Mouse (Mus musculus): ENCODE measurements around the gene Pdcd1lg2. TPM values are rescaled to one million over a fixed set of nuclear protein-coding genes. Genes with fewer than 3 reads are reported as not detected.

The Pdcd1lg2 gene
- polyA plus RNA-seq, 1 experiment from 2014 or later, result not detected

DNA sequence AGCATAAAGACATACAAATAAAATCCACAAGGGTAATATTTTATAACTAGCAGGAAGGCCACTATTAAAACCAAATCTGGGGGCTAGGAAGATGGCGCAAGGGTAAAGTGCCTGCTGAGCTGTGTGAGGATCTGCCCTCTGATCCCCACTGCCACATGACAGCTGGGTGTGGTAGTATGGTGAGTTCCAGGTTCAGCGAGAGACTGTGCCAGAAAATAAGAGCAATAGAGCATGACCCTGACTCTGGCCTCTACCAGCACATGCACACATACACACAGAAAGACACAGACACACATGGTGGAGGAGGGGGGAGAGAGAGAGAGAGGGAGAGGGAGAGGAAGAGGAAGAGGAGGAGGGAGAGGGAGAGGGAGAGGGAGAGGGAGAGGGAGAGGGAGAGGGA lies 101.1 kb downstream of the Pdcd1lg2 start:
- no peak overlapping the region for H3K27ac ChIP-seq (ENCODE audit: low read depth)
- no peaks in the 10 kb centered on the region for H3K27me3 ChIP-seq (replicated peaks; ENCODE audit: control insufficient read depth, insufficient read depth, low read length)
- DNase-seq (ENCODE audit: low spot score) (no peak), ATAC-seq (replicated peaks; ENCODE audit: low FRiP score, low TSS enrichment, low read depth) (no peak)
- WGBS, result 86% methylated on average over 2 of the region's 2 CpGs
- no peak overlapping the region for H3K4me3 ChIP-seq (ENCODE audit: low read depth, low read length)
- no peak overlapping the region for H3K4me2 ChIP-seq (ENCODE audit: low read length)
- H3K36me3 ChIP-seq (ENCODE audit: control insufficient read depth, insufficient read depth, low read length), result no peaks in the 10 kb centered on the region
- no peak overlapping the region for H3K9ac ChIP-seq (ENCODE audit: low read length)
- no peaks in the 10 kb centered on the region for H3K4me1 ChIP-seq (replicated peaks; ENCODE audit: control insufficient read depth, insufficient read depth, low read length)
- H3K9me3 ChIP-seq (ENCODE audit: control insufficient read depth, low read length), result 0 out of 2 replicates have a peak, but pooled peaks cover 5% of the 10 kb centered on the region

DNA sequence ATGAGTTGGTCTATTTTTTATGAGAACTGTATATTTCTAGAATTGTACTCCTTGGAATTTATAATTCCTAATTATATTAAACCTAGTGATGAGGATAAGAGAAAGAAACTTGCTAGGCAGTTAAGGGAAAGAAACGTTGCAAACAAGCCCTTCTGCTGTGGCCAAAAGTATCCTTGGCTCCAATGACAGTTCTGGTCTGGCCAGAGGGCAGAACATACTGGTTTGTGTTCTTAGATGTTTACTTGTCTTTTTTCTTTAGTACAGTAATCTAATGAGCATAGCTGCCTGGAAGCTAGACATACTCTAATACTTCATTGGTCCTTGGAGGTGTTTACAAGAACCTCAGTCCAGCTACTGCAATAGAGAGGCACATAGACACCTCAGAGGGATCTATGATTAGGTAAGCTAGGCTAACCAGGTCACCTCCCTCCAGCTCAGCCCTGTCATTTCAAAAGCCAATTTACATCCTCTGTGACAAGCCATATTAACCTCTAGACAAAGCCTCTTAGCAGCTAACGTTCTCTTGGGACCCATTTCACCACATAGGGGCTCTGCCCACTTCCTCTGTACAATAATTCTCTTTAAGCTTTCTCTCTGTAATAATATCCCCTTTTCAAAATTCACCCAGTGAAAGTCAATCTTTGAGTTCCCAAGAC lies 102.5 kb downstream of the Pdcd1lg2 start:
- Histone ChIP-seq H3K27ac (ENCODE audit: low read depth) (no peak overlapping the region), H3K4me3 (ENCODE audit: low read depth, low read length) (no peak overlapping the region), H3K9me3 (ENCODE audit: control insufficient read depth, low read length) (0 out of 2 replicates have a peak, but pooled peaks cover 5% of the 10 kb centered on the region), H3K27me3 (replicated peaks; ENCODE audit: control insufficient read depth, insufficient read depth, low read length) (no peaks in the 10 kb centered on the region), H3K4me2 (ENCODE audit: low read length) (no peak overlapping the region), H3K9ac (ENCODE audit: low read length) (no peak overlapping the region), H3K36me3 (ENCODE audit: control insufficient read depth, insufficient read depth, low read length) (no peaks in the 10 kb centered on the region), H3K4me1 (replicated peaks; ENCODE audit: control insufficient read depth, insufficient read depth, low read length) (no peaks in the 10 kb centered on the region)
- WGBS, result 56% methylated on average over 2 of the region's 2 CpGs
- DNase-seq (ENCODE audit: low spot score) (no peak), ATAC-seq (replicated peaks; ENCODE audit: low FRiP score, low TSS enrichment, low read depth) (no peak)

DNA sequence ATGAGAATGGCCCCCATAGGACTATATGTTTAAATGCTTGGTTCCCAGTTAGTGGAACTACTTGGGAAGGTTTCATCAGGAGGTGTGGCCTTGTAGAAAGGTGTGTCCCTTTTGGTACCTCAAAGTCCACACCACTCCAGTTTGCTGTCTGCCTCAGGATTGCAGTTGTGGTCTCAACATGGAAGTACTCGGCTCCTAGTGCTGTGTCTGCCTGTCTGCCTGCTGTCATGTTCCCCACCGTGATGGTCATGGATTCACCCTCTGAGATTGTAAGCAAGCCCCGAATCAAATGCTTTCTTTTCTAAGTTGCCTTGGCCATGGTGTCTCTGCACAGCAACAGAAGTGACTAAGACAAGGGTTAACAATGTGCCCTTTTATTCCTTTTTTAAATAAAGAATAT lies 103.4 kb downstream of the Pdcd1lg2 start:
- no peak for ATAC-seq (replicated peaks; ENCODE audit: low FRiP score, low TSS enrichment, low read depth)
- 0 out of 2 replicates have a peak, but pooled peaks cover 6% of the 10 kb centered on the region for H3K36me3 ChIP-seq (ENCODE audit: control insufficient read depth, insufficient read depth, low read length)
- H3K4me1 ChIP-seq (replicated peaks; ENCODE audit: control insufficient read depth, insufficient read depth, low read length), result no peaks in the 10 kb centered on the region
- H3K4me2 ChIP-seq (ENCODE audit: low read length), result no peak overlapping the region
- 94% methylated on average over 3 of the region's 3 CpGs for WGBS
- DNase-seq (ENCODE audit: low spot score), result no peak
- no peak overlapping the region for H3K4me3 ChIP-seq (ENCODE audit: low read depth, low read length)
- no peak overlapping the region for H3K9ac ChIP-seq (ENCODE audit: low read length)
- H3K9me3 ChIP-seq (ENCODE audit: control insufficient read depth, low read length), result 0 out of 2 replicates have a peak, but pooled peaks cover 5% of the 10 kb centered on the region
- H3K27ac ChIP-seq (ENCODE audit: low read depth), result no peak overlapping the region
- no peaks in the 10 kb centered on the region for H3K27me3 ChIP-seq (replicated peaks; ENCODE audit: control insufficient read depth, insufficient read depth, low read length)

DNA sequence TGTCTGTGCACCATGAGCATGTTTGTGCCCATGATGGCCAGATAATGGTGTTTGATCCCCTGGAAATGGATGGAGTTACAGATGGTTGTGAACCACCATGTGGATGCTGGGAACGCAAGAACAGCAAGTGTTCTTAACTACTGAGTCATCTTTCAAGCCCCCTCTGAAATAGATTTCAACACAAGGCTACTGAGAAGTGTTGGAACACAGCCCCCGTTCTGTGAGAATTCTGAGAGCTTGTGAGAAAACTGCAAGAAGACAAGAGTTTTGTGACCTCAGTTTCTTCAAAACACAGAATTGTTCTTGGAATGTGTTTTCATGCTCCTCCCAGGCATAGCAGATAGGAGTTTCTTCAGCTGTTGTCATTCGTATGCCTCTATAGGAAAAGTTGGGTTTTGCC lies 104.7 kb downstream of the Pdcd1lg2 start:
- ATAC-seq (replicated peaks; ENCODE audit: low FRiP score, low TSS enrichment, low read depth), result no peak
- Histone ChIP-seq H3K36me3 (ENCODE audit: control insufficient read depth, insufficient read depth, low read length) (0 out of 2 replicates have a peak, but pooled peaks cover 6% of the 10 kb centered on the region), H3K4me3 (ENCODE audit: low read depth, low read length) (no peak overlapping the region), H3K27me3 (replicated peaks; ENCODE audit: control insufficient read depth, insufficient read depth, low read length) (no peaks in the 10 kb centered on the region), H3K4me1 (replicated peaks; ENCODE audit: control insufficient read depth, insufficient read depth, low read length) (no peaks in the 10 kb centered on the region), H3K9ac (ENCODE audit: low read length) (no peak overlapping the region), H3K27ac (ENCODE audit: low read depth) (no peak overlapping the region), H3K4me2 (ENCODE audit: low read length) (no peak overlapping the region), H3K9me3 (ENCODE audit: control insufficient read depth, low read length) (0 out of 2 replicates have a peak, but pooled peaks cover 5% of the 10 kb centered on the region)
- 96% methylated on average over 3 of the region's 3 CpGs for WGBS
- DNase-seq (ENCODE audit: low spot score), result no peak

DNA sequence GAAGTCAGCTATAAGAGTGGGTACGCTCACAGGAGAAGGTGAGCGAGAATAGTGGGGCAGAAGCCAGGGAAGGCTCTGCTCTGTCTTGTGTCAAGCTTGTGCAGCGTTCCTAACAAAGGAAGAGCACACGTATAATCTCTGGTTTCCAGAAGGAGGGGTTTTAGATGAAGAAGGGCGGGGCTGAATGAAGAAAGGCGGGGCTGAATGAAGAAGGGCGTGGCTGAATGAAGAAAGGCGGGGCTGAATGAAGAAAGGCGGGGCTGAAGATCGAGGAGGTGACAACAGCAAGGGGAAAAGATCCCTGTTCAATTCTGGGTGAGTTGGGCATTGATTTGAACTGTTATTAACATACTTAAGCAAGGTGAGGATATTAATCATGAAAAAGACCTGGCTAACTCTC lies 105.3 kb downstream of the Pdcd1lg2 start:
- DNase-seq (ENCODE audit: low spot score) (no peak), ATAC-seq (replicated peaks; ENCODE audit: low FRiP score, low TSS enrichment, low read depth) (no peak)
- Histone ChIP-seq H3K9me3 (ENCODE audit: control insufficient read depth, low read length) (0 out of 2 replicates have a peak, but pooled peaks cover 5% of the 10 kb centered on the region), H3K27ac (ENCODE audit: low read depth) (no peak overlapping the region), H3K36me3 (ENCODE audit: control insufficient read depth, insufficient read depth, low read length) (0 out of 2 replicates have a peak, but pooled peaks cover 6% of the 10 kb centered on the region), H3K4me3 (ENCODE audit: low read depth, low read length) (no peak overlapping the region), H3K4me2 (ENCODE audit: low read length) (no peak overlapping the region), H3K27me3 (replicated peaks; ENCODE audit: control insufficient read depth, insufficient read depth, low read length) (no peaks in the 10 kb centered on the region), H3K9ac (ENCODE audit: low read length) (no peak overlapping the region), H3K4me1 (replicated peaks; ENCODE audit: control insufficient read depth, insufficient read depth, low read length) (0 out of 2 replicates have a peak, but pooled peaks cover under 1% of the 10 kb centered on the region)
- 76% methylated on average over 10 of the region's 10 CpGs for WGBS

DNA sequence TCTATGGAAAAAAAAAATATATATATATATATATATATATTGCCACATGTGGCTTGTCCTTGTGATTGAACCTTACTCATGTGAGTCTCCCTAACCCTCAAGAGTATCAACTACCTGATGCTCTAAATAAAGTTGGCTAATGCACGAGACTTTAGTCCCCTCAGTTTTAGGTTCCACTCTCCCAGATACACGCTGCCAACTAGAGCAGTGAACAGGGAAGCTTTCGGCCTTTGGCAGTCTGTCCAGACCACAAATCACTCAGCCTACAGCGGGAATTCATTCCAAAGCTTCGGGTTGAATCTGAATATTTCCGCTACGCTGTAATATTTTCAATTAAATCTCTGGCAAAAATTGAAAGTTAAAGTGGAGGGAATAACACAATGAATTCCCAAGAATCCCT lies 107.7 kb downstream of the Pdcd1lg2 start:
- H3K4me2 ChIP-seq (ENCODE audit: low read length), result no peak overlapping the region
- H3K4me1 ChIP-seq (replicated peaks; ENCODE audit: control insufficient read depth, insufficient read depth, low read length), result 0 out of 2 replicates have a peak, but pooled peaks cover 2% of the 10 kb centered on the region
- DNase-seq (ENCODE audit: low spot score) (no peak), ATAC-seq (replicated peaks; ENCODE audit: low FRiP score, low TSS enrichment, low read depth) (no peak)
- no peak overlapping the region for H3K27ac ChIP-seq (ENCODE audit: low read depth)
- WGBS, result 80% methylated on average over 7 of the region's 7 CpGs
- no peaks in the 10 kb centered on the region for H3K27me3 ChIP-seq (replicated peaks; ENCODE audit: control insufficient read depth, insufficient read depth, low read length)
- H3K9ac ChIP-seq (ENCODE audit: low read length), result no peak overlapping the region
- no peak overlapping the region for H3K4me3 ChIP-seq (ENCODE audit: low read depth, low read length)
- H3K9me3 ChIP-seq (ENCODE audit: control insufficient read depth, low read length), result 0 out of 2 replicates have a peak, but pooled peaks cover 5% of the 10 kb centered on the region
- 0 out of 2 replicates have a peak, but pooled peaks cover 6% of the 10 kb centered on the region for H3K36me3 ChIP-seq (ENCODE audit: control insufficient read depth, insufficient read depth, low read length)

DNA sequence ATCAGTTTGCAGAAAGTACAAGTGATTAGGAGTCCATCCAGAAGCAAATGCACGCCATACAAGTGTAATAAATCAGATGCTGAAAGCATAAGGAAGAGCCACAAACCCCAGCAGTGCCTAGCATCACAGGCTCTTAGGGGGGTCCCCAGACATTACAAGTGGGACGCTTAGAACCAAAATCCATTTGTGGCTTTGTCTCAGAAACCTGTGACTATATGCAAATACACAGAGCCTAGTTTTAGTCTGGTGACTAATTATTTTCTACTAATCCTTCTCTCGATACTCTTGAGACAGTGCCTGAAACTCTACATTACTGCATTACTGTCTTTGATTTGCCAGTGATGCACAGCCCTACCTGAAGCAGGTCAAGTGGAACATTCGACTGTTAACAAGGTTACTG lies 108.2 kb downstream of the Pdcd1lg2 start:
- Histone ChIP-seq H3K4me1 (replicated peaks; ENCODE audit: control insufficient read depth, insufficient read depth, low read length) (peaks cover 6% of the 10 kb centered on the region), H3K36me3 (ENCODE audit: control insufficient read depth, insufficient read depth, low read length) (0 out of 2 replicates have a peak, but pooled peaks cover 6% of the 10 kb centered on the region), H3K27ac (ENCODE audit: low read depth) (no peak overlapping the region), H3K9ac (ENCODE audit: low read length) (no peak overlapping the region), H3K27me3 (replicated peaks; ENCODE audit: control insufficient read depth, insufficient read depth, low read length) (no peaks in the 10 kb centered on the region), H3K4me2 (ENCODE audit: low read length) (no peak overlapping the region), H3K4me3 (ENCODE audit: low read depth, low read length) (no peak overlapping the region), H3K9me3 (ENCODE audit: control insufficient read depth, low read length) (0 out of 2 replicates have a peak, but pooled peaks cover 4% of the 10 kb centered on the region)
- ATAC-seq (replicated peaks; ENCODE audit: low FRiP score, low TSS enrichment, low read depth) (no peak), DNase-seq (ENCODE audit: low spot score) (no peak)
- 80% methylated on average over 4 of the region's 4 CpGs for WGBS

All from intestine, embryonic 14.5 days (tissue).